Mouse (Mus musculus): Measurements from ENCODE around the gene Elmsan1. TPM values are rescaled to one million over a fixed set of nuclear protein-coding genes. Genes with fewer than 3 reads are reported as not detected.

Gene Elmsan1
- polyA plus RNA-seq, 1 experiment = 26.1 TPM

- no peaks in the 10 kb centered on the region for H3K36me3 ChIP-seq (ENCODE audit: control insufficient read depth, insufficient read depth, low read length)
- 92% methylated on average over 9 of the region's 9 CpGs for WGBS
- no peaks in the 10 kb centered on the region for H3K27me3 ChIP-seq (ENCODE audit: control insufficient read depth, insufficient read depth, low read length)
- H3K27ac ChIP-seq (ENCODE audit: control insufficient read depth, insufficient read depth, low read length) = no peak overlapping the region
- TF ChIP-seq CTCF (IDR thresholded peaks at IDR 0.05; ENCODE audit: borderline replicate concordance, control insufficient read depth, extremely low read depth, insufficient read depth, low read length, poor library complexity) (no peak), POLR2A (IDR thresholded peaks at IDR 0.05; ENCODE audit: control insufficient read depth, extremely low read depth, insufficient read depth, low read length, poor library complexity) (no peak)
- DNase-seq = no peak
- H3K4me3 ChIP-seq (ENCODE audit: control insufficient read depth, insufficient read depth, low read length) = no peak overlapping the region
- H3K4me1 ChIP-seq (replicated peaks; ENCODE audit: control insufficient read depth, insufficient read depth, low read length) = peaks cover 12% of the 10 kb centered on the region
Measured at GRCm38 (mm10) chr12:84226117-84226840, 7.6 kb upstream of the Elmsan1 start.

GRCm38 (mm10) chr12:84222405-84222961, 3.8 kb upstream of the Elmsan1 start:
- Histone ChIP-seq H3K4me3 (ENCODE audit: control insufficient read depth, insufficient read depth, low read length) (no peak overlapping the region), H3K27me3 (ENCODE audit: control insufficient read depth, insufficient read depth, low read length) (no peaks in the 10 kb centered on the region), H3K36me3 (ENCODE audit: control insufficient read depth, insufficient read depth, low read length) (no peaks in the 10 kb centered on the region), H3K27ac (ENCODE audit: control insufficient read depth, insufficient read depth, low read length) (no peak overlapping the region), H3K4me1 (replicated peaks; ENCODE audit: control insufficient read depth, insufficient read depth, low read length) (peaks cover 29% of the 10 kb centered on the region)
- DNase-seq = peak; percentile 47
- WGBS = 13% methylated on average over 17 of the region's 17 CpGs
- no peak for TF ChIP-seq POLR2A (IDR thresholded peaks at IDR 0.05; ENCODE audit: control insufficient read depth, extremely low read depth, insufficient read depth, low read length, poor library complexity)
- TF ChIP-seq CTCF (IDR thresholded peaks at IDR 0.05; ENCODE audit: borderline replicate concordance, control insufficient read depth, extremely low read depth, insufficient read depth, low read length, poor library complexity) = no peak

DNA sequence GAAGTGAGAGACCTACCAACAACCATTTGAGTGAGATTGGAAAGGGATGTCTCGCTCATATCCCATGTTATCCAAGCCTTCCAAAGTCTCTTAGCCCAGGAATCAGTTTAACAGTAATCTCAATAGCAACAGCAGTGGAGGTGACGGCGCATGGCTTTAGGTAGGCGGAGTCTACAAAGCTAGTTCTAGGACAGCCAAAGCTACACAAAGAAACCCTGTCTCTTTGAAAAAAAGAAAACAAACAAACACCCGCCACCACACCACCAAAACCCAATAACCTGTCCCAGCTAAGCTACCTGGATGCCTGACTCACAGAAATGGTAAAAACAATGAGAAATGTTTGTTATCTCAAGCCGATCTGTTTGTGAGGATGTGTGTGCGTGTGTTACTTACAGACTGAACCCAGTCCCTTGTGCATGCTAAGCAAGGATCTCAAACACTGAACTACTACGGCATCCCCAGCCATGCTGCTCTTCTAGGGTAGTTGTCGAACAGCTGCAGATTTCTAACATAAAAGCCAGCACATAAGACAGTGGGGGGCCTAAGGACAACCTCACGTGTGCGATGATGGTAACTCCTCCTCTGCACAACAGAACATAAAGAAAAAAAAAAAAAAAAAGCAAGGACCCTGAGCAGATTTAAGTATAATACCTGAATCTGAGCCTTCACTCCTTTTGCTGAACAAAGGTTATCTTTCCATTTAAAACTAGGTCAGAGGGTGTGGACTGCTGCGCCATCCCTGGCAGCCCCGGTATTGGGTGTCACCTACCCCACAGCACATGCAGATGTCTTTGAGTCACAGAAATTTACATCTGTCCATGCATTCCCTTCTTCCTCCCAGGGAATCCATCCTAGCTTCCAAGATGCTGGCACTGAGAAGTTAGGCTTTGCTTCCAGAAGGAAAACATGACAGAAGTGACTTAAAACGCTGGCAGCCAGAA, 2.5 kb upstream of the Elmsan1 start:
- Histone ChIP-seq H3K27ac (ENCODE audit: control insufficient read depth, insufficient read depth, low read length) (peak overlapping the region; percentile 67), H3K4me3 (ENCODE audit: control insufficient read depth, insufficient read depth, low read length) (no peak overlapping the region), H3K4me1 (replicated peaks; ENCODE audit: control insufficient read depth, insufficient read depth, low read length) (peaks cover 36% of the 10 kb centered on the region), H3K36me3 (ENCODE audit: control insufficient read depth, insufficient read depth, low read length) (no peaks in the 10 kb centered on the region), H3K27me3 (ENCODE audit: control insufficient read depth, insufficient read depth, low read length) (no peaks in the 10 kb centered on the region)
- WGBS = 67% methylated on average over 14 of the region's 14 CpGs
- TF ChIP-seq CTCF (IDR thresholded peaks at IDR 0.05; ENCODE audit: borderline replicate concordance, control insufficient read depth, extremely low read depth, insufficient read depth, low read length, poor library complexity) = no peak
- no peak for TF ChIP-seq POLR2A (IDR thresholded peaks at IDR 0.05; ENCODE audit: control insufficient read depth, extremely low read depth, insufficient read depth, low read length, poor library complexity)
- no peak for DNase-seq

- no peak overlapping the region; the same call in 1 of the 2 replicates for H3K27ac ChIP-seq (ENCODE audit: control insufficient read depth, insufficient read depth, low read length)
- H3K27me3 ChIP-seq (ENCODE audit: control insufficient read depth, insufficient read depth, low read length) = no peaks in the 10 kb centered on the region
- TF ChIP-seq CTCF (IDR thresholded peaks at IDR 0.05; ENCODE audit: borderline replicate concordance, control insufficient read depth, extremely low read depth, insufficient read depth, low read length, poor library complexity) (no peak), POLR2A (IDR thresholded peaks at IDR 0.05; ENCODE audit: control insufficient read depth, extremely low read depth, insufficient read depth, low read length, poor library complexity) (no peak)
- whole genome bisulfite sequencing = 76% methylated on average over 4 of the region's 4 CpGs
- no peaks in the 10 kb centered on the region for H3K36me3 ChIP-seq (ENCODE audit: control insufficient read depth, insufficient read depth, low read length)
- no peak overlapping the region for H3K4me3 ChIP-seq (ENCODE audit: control insufficient read depth, insufficient read depth, low read length)
- no peak for DNase-seq
- H3K4me1 ChIP-seq (replicated peaks; ENCODE audit: control insufficient read depth, insufficient read depth, low read length) = peaks cover 40% of the 10 kb centered on the region
Measured at GRCm38 (mm10) chr12:84220515-84220914, 1.8 kb upstream of the Elmsan1 start.

- no peak for DNase-seq
- no peaks in the 10 kb centered on the region for H3K36me3 ChIP-seq (ENCODE audit: control insufficient read depth, insufficient read depth, low read length)
- no peak overlapping the region for H3K27ac ChIP-seq (ENCODE audit: control insufficient read depth, insufficient read depth, low read length)
- H3K4me3 ChIP-seq (ENCODE audit: control insufficient read depth, insufficient read depth, low read length) = peak overlapping the region; percentile 67
- no peak for TF ChIP-seq CTCF (IDR thresholded peaks at IDR 0.05; ENCODE audit: borderline replicate concordance, control insufficient read depth, extremely low read depth, insufficient read depth, low read length, poor library complexity)
- TF ChIP-seq POLR2A (IDR thresholded peaks at IDR 0.05; ENCODE audit: control insufficient read depth, extremely low read depth, insufficient read depth, low read length, poor library complexity) = no peak
- peaks cover 40% of the 10 kb centered on the region for H3K4me1 ChIP-seq (replicated peaks; ENCODE audit: control insufficient read depth, insufficient read depth, low read length)
- WGBS = 15% methylated on average over 14 of the region's 14 CpGs
- no peaks in the 10 kb centered on the region for H3K27me3 ChIP-seq (ENCODE audit: control insufficient read depth, insufficient read depth, low read length)
Measured at GRCm38 (mm10) chr12:84219121-84219561, 460 bp upstream of the Elmsan1 start.

GRCm38 (mm10) chr12:84217508-84218131, 1.1 kb downstream of the Elmsan1 start:
- TF ChIP-seq CTCF (IDR thresholded peaks at IDR 0.05; ENCODE audit: borderline replicate concordance, control insufficient read depth, extremely low read depth, insufficient read depth, low read length, poor library complexity) = no peak
- TF ChIP-seq POLR2A (IDR thresholded peaks at IDR 0.05; ENCODE audit: control insufficient read depth, extremely low read depth, insufficient read depth, low read length, poor library complexity) = no peak
- WGBS = 7% methylated on average over 21 of the region's 21 CpGs
- Histone ChIP-seq H3K27me3 (ENCODE audit: control insufficient read depth, insufficient read depth, low read length) (no peaks in the 10 kb centered on the region), H3K4me1 (replicated peaks; ENCODE audit: control insufficient read depth, insufficient read depth, low read length) (peaks cover 39% of the 10 kb centered on the region), H3K4me3 (ENCODE audit: control insufficient read depth, insufficient read depth, low read length) (peak overlapping the region; percentile 67), H3K27ac (ENCODE audit: control insufficient read depth, insufficient read depth, low read length) (no peak overlapping the region; the same call in 1 of the 2 replicates), H3K36me3 (ENCODE audit: control insufficient read depth, insufficient read depth, low read length) (no peaks in the 10 kb centered on the region)
- DNase-seq = peak; percentile 30
